Mouse (Mus musculus) spleen, postnatal 10 days (tissue): ENCODE measurements around the gene Gm10803.

Experiments used
- DNase-seq, 2 experiments: peaks; one replicate each; pipeline ENCODE4 v3.0.0; 2021 to 2022; ENCODE audit warnings: low spot score in 2 of 2

Gm10803 gene

DNA sequence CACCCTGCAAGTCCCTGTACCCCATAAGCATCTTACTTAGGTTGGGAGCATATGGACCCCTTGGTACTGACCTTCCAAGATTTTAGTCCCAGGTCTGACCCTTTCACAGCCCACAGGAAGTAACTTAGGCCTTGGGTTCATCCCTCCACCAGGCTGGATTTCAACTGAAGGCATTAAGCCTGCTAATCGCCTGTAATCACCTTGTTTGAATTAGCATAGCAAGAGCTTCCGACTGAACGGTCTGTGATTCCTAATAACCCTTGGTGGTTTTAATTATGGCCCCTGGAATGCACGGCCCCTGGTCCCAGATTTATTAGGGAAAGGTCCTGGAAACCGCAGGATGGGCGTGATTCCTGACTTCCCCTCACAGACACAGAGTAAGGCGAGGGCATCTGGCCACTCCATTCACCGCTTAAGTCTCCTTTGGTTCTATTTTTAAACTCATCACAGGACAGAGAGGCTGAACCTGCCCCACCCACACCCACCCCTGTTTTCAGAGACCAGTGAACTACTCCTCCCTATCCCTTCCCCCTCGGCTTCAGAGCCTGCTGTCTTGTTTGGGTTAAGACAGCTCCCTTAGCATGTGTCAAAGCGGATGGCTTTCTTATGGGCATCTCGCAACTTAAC is 31.9 kb downstream of the Gm10803 start:
- no peak for DNase-seq

DNA sequence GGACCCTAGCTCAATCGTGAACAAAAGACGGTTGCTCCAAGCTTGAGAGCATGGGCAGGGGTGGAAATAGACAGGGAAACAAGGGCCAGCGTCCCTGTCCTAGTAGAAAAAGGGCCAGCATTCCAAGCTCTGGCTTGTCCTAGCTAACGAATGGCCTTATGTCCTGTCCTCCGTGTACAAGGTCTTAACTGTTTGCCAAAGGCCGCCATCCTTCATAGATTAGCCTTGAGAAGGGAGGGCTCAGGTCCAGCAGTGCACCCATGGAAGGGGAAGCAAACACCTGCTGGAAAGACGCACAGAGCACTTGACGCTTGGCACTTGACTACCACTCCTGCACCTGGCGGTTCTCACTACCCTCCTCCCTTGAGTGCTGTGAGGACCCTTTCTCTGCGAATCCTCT is 32.8 kb downstream of the Gm10803 start:
- no peak for DNase-seq

DNA sequence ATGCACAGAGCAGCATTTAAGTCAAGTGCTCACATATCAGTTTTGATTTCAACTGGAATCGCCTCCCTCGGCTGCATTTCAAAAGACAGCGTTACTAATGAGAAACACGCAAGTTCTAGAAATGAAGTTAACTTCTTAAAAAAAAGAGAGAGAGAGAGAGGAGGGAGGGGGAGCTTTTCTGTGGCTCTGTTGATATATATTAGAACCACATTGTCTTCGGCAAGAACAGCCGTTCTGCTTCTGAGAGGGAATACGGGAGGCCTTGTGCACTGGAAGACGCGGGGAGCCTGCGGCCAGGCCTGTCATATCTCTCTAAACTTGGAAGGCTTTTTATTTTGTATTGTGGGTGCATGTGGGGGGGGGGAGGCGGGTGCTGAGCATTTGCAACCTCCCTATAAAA is 36.8 kb downstream of the Gm10803 start:
- DNase-seq: no peak

DNA sequence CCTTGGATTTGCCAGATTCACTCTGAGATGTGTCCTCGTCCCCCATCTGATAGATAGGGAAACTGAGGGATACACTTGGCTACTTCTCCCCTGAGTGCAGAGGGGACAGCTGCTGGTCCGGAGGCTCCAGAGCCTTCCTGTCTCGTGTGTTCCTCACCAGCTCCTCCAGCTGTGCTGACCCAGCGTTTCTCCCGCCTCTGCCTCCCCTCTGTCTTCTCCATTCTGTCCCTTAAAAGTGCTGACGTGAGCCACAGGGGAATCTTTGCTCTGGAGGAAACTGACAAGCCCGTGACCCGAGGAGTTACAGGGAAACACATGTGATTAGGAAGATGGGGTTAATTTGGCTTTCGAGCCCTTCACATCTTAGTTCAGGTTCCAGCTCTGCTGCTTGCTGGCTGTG is 39.4 kb downstream of the Gm10803 start:
- no peak for DNase-seq

DNA sequence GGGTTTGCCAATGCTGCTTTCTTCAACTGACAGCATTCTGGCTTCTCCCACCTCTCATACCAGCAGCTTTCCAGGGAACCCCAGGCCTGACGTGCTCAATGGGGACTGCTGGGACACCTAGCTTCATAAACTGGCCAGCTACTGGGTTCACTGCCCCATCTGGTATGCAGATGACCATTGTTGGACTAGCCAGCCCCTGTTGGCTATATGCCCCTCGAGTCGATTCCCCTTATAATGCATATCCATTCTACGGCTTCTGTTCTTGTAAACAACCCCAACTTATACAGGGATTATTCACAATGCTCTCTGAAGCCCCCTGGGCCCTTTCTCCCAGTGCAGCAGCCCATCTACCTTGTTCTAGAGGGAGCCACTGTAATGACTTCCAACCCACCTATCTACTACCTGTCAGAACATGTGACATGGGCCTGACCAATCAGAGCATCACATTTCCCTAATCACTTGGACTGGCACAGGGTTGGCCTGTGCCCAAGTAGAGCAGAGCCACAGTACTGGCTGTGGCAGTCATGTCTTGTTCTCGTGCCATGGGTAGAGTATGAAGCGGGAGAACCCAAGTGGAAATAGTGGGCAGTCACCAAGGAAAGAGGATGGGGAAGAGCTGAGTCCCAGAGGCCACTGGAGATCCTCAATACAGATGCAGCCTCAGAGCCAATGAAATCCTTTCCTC is 44.4 kb downstream of the Gm10803 start:
- DNase-seq: no peak

DNA sequence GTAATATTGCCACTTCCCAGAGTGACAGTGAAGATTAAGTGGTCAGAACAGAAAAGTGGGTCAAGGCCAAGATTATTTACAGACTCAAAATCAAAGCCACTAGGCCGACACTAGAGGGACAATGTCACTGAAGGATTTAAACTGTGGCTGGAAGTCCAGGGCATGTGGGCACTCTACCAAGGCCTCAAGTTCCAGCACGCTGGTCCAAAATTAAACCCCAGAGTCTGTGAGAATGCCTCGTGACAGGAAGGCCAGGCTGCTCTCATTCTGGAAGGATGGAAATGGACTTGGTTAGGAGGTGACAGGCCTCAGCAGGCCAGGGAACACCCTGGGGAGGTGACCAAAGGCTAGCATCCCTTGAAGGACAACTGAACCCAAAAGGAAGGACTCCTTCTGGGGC is 48.4 kb downstream of the Gm10803 start:
- no peak for DNase-seq

DNA sequence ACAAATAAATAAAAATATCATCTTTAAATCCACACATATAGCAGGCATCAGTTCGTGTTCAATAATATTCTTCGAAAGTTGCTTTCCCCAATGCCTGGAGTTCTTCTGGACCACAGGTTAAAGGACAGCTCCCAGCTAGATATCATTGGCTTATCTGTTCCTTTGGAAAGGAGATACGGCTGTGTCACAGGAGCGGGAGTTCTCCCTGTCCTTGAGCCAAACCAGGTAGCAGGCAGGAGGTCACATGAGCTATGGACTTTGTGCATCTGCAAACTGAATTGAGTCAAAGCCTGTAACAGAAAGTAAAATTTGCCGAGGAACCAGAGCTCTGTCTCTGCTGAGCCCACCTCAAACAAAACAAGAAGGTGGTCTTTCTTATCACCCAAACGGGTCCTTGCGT is 52.7 kb downstream of the Gm10803 start:
- no peak for DNase-seq
